Mouse (Mus musculus) cortical plate, adult 2 months (tissue): ENCODE measurements around the gene Rbms1.

Experiments used
- CTCF ChIP-seq: fragments of 200-500 bp; IDR thresholded peaks from 2 replicates; pipeline ENCODE4 v1.5.1; 2011; ENCODE audit warnings: mild to moderate bottlenecking, control low read depth, low read length; ENCODE audit not compliant: insufficient read depth; ENCODE audit errors: extremely low read depth
- POLR2A ChIP-seq: fragments of 200-500 bp; IDR thresholded peaks from 2 replicates; pipeline ENCODE4 v1.6.1; 2011; ENCODE audit warnings: mild to moderate bottlenecking, low read length, control low read depth; ENCODE audit not compliant: insufficient read depth; ENCODE audit errors: extremely low read depth

DNA sequence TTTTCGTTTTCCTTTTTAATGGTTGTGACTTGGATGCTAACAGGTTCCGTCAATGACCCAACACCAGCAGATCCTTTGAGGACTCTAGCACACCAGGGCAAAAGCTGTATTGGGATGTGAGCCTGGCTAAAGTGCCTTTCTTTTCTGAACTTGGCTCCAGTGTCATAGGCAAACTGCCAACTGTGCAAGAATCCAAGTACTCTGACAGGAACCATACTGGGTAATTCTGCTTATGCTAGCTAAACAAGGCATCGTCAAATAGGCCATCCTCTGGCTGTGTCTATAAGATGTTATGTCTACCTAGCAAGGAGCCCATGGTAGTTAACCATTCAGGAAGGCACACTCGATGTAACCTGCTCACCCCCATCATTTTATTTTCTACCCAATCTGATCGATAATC is 189.4 kb downstream of the Rbms1 start:
- TF ChIP-seq POLR2A (no peak), CTCF (no peak)
